Mouse (Mus musculus): Measurements from ENCODE around the gene Nop10. TPM values are rescaled to one million over a fixed set of nuclear protein-coding genes. Genes with fewer than 3 reads are reported as not detected.

Nop10 gene
- total RNA-seq (2021) = 10 to 100 TPM; 70.2 to 71.9 TPM
- long read RNA-seq, experiment 1, transcript Nop10-201 (2 exons, 1,109 nt) = major isoform, 113 of 114 reads
- long read RNA-seq, experiment 1, partial matches to known transcripts = 0 of 114 reads
- long read RNA-seq, experiment 1, other reads (novel, unspliced or antisense) = 1 of 114 reads
- long read RNA-seq, experiment 2, transcript Nop10-201 (2 exons, 1,109 nt) = major isoform, 101 of 103 reads
- long read RNA-seq, experiment 2, partial matches to known transcripts = 0 of 103 reads
- long read RNA-seq, experiment 2, other reads (novel, unspliced or antisense) = 2 of 103 reads

DNA sequence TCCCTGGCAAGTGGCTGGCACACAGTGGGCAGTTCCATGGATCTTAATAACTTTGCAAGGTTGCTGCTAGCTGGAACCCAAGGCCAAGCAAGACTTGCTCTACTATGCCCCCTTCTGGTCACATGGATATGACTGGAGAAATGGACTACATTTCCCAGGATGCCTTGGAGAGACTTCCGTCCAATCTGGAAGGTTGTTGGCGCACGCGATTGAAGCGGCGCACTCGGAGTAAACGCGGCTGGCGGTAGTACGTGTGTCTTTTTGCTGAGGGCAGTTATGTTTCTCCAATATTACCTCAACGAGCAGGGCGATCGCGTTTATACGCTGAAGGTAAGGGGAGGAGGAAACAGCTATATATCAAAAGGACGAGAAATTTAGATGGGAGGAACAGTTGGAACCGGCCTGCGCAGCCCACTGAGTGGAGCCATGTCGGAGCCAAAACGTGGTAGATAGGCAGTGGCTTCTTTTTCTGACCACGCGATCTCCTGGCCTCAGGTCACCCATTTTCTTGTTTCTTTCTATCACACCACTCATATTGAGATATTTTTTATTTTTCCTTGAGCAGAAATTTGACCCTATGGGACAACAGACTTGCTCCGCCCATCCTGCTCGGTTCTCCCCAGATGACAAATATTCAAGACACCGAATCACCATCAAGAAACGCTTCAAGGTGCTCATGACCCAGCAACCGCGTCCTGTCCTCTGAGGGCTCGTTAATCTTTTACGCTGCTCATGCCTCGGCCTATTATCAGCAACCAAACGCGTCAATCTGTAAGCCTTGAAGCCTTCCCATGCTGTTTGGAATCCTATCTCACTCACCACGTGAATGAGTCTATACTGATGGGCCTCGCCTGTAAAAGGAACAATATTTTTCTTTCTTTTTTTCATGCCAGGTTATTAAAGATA, at the start of gene Nop10:
Gene Nop10, plus strand, starts transcription at position 179 of the 906 bp plus-strand sequence.
- DNase-seq (ENCODE audit: low spot score in 2 of 2) = peak; percentile 91 to 94
- intact Hi-C loops (cut with DNase I) = loop anchor here (10.0 kb wide), 2 partner anchors 73 to 193 kb away; partner anchors contain the start of gene Emc7

DNA sequence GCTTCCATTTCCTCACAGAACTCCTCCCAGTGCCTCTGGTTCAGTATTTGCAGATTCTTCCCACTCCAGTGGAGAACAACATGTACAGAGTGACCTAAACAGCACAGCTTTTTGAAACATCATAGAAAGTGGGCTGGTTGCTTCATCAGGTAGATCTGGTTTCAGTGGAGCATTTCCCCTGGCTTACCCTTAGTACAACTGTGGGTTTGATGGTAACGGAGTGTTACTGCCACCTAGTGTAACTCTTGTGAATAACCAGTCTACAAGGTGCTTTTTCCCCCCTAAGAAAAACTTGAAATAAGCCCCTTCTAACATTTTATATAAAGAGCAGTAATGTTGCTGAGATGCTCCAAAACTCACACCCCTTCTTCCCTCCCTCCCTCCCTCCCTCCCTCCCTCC, 45.7 kb upstream of the Nop10 start:
- peak; percentile 39 to 51 for DNase-seq (ENCODE audit: low spot score in 2 of 2)
- intact Hi-C loops (cut with DNase I) = loop anchor here (2.0 to 5.0 kb wide), 2 partner anchors 19 to 1229 kb away; no protein-coding TSS in a partner anchor

DNA sequence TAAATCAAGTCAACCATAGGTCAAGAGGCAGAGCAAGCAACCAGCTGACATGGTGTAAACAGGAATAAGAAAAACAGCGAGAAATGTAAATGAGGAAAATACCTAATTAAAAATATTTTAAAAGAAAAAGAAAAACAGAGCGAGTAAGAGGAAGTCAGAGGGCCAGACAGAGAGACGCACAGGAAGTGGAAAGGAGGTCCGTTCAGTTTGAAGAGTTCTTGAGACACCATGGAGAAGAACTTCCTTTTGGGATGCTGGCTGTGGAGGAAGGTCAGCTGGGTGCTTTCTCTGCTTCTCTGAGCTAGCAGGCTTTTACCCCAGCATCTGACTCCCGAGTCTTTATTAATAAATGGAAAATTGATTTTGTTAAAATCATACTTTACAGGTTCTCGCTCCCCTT, 44.1 kb upstream of the Nop10 start:
- intact Hi-C loops (cut with DNase I) = loop anchor here (2.0 to 5.0 kb wide), 2 partner anchors 21 to 1230 kb away; no protein-coding TSS in a partner anchor
- no peak for DNase-seq (ENCODE audit: low spot score in 2 of 2)

DNA sequence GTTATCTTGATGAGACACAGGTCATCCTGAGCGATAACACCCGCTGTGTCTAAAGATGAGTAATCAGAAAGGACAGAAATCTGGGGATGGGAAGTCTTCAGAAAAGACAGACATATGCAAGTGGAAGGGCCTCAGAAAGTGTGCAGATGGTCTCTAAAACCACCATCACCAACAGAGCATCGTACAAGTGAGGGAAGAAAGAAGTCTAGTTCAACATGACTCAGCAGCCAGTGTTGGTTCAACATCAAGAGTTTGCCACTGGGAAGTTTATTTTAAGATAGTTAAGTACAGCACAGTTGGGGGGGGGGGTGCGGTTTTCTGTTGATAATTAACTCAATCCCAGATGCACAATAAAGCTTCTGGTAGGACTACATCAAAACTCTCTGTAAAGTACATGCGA, 40.8 kb upstream of the Nop10 start:
- intact Hi-C loops (cut with DNase I) = no loop called here
- no peak for DNase-seq (ENCODE audit: low spot score in 2 of 2)

DNA sequence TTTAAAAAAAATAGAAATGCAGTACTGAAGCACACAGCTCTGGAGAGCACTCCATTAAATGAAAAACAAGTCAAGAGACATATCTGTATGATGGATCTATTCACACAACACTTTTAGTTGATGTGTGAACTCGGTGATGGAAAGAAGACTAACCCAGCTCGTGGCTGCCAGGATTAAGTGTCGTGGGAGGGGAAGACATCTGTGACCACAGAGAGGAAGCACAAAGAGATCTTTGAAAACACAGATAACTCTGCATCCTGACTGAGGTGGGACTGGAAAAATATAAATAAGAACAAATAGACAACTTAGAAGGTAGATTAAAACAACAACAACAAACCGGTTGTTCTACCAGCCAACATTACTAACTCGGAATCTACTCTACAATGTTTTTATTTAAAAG, 39.1 kb upstream of the Nop10 start:
- DNase-seq (ENCODE audit: low spot score in 2 of 2) = no peak
- intact Hi-C loops (cut with DNase I) = no loop called here

DNA sequence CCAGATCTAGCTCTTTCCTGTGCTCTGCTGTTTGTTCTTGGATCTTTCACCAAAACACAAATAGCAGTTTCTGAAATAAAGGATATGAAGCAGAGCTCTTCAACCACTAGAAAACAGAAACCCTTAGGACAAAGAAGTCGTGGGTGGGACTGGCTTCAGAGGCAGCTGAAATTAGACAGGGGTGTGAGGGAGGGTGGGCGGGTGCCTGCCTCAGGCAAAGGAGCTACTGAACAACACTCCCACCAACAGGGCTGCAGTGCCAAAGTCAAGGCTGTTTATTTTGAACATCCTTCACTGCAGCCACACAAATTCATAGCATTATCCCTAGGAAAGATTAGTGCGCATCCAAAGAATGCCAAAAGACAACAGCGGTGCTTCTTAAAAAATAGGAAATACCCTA, 37.4 kb upstream of the Nop10 start:
- intact Hi-C loops (cut with DNase I) = no loop called here
- peak in 1 of 2 experiments; percentile 53 for DNase-seq (ENCODE audit: low spot score in 2 of 2)

DNA sequence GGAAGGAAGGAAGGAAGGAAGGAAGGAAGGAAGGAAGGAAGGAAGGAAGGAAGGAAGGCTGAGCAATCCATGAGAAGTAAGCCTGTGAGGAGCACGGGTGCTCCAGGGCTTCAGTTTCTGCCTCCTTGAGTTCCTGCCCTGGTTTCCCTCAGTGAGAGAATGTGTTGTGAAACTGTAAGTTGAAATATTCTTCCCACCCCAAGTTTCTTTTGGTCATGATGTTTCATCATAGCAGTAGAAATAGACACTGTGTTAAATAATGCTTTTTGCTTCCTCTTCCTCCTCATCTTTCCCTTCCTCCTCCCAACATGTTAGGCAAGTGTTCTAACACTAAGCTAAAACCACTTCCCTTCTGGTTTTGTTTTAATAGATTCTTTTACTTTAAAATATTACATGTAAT, 29.1 kb upstream of the Nop10 start:
- no peak for DNase-seq (ENCODE audit: low spot score in 2 of 2)
- intact Hi-C loops (cut with DNase I) = no loop called here

DNA sequence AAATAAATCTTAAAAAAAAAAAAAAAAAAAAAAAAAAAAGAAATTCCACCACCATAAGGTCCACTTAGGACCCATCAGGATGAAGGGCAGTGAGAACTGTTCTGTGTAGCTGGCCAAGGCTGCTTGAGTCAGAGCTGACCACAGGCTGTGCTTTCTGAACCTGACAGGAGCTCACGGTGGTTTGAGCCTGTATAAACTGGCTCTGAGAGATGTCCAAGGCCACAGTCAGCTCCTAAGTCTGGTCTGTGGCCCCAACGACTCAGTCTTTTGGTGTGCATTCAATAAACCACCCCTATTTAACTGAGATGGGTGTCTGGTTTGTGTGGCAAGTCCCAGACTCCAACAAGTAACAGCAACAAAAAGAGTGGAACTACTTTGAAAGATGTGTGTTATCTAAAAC, 25.1 kb upstream of the Nop10 start:
- no peak for DNase-seq (ENCODE audit: low spot score in 2 of 2)
- intact Hi-C loops (cut with DNase I) = no loop called here

DNA sequence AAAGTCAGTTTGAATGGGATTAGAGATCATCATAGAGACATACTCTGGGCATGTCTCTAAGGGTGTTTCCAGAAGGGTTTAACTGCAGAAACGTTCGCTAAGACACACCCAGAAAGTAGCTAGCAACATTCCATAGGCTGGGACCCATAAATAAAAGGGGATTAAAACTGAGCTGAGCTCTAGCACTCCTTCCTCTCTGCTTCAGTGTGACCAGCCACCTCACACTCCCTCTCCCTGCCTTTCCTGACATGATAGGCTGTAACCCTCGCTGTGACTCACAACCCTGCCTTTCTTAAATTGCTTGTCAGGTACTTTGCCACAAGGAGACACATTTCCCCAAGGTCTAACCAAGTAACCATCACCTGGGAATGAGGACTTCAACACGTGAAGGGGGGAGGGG, 23.7 kb upstream of the Nop10 start:
- no peak for DNase-seq (ENCODE audit: low spot score in 2 of 2)
- intact Hi-C loops (cut with DNase I) = no loop called here

DNA sequence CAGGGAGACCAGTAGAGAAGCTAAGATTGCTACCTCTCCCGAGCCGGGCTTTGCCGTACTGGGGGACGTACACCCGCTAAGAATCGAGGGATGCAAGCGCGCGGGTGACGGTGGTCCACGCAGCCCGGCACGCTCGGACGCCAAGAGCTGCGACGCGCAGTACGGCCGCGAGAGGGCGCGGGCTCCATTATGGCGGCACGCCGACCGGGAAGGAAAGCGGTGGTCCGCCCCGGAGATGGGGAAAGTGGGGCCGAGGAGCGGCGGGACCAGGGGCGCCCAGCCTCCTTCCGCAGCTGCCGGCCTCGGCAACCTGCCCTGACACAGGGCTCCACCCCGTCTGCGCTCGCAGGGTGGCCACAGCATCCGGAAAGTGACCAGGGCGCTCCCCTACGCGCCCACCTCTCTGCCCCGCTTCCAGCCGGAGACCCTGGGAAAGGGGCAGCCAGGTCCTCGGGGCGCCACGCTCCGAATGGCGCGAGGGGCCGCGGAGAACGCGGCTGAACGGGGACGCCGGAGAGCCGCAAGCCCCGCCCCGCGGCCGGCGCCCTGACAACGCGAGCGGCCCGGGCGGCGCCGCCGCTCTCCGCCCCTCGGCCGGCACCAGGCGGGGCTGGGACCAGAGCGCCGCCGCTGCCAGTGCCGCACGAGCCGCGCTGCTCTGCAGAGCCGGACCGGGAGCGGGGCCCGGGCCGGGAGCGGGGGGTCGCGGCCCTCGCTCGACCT, 22.4 kb upstream of the Nop10 start, which contains the start of gene Lpcat4:
Gene Lpcat4, plus strand, starts transcription at position 257 of the 723 bp plus-strand sequence.
- intact Hi-C loops (cut with DNase I) = no loop called here
- DNase-seq (ENCODE audit: low spot score in 2 of 2) = peak; percentile 93 to 94

DNA sequence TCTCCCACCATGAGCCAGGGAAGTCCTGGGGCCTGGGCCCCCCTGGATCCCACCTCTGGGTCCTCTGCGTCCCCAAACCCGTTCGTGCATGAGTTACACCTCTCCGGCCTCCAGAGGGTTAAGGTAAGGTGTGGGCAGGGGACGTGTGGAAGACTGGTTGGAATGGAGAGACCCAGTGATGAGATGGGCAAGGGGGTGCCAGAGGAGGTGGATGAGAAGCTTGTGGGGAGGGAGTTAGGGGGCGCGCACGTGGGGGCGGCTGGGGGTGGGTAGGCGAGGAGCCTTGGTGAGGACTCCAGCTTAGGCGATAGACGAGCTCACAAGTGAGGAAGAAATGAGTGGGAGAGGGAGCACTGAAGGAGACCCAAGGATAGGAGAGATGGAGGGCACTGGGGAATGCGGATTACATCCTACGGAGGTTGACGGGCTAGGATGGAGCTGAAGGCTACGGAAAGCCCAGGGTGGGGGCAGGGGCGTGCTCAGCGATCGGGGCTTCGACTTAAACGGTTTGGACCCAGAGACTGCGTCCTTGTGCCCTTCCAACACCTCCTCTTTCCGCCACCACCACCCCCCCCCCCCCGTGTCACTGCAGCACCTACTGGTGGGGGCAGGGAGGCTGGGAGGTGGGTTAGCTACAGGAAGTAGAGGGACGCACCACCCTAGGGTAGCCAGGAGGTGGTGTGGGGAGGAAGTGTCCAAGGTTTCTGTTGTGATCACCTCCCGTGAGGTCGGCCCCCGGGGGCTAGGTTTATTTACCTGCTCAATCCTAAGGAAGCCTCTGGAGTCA, 21.6 kb upstream of the Nop10 start:
- intact Hi-C loops (cut with DNase I) = no loop called here
- peak; percentile 49 to 67 for DNase-seq (ENCODE audit: low spot score in 2 of 2)

DNA sequence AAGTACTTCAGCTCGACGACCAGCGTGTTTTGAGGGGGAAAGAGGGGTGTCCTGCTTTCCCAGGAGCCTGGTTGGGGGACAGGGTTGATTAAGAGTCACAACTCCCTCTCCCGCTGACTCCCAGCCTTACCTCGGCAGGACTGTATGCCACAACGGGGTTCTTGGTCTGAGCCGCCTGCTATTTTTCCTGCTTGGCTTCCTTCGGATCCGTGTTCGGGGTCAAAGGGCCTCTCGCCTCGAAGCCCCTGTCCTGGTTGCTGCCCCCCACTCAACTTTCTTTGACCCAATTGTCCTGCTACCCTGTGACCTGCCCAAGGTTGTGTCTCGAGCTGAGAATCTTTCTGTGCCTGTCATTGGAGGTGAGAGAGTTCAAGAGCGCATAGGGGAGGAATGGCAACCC, 19.9 kb upstream of the Nop10 start:
- intact Hi-C loops (cut with DNase I) = no loop called here
- DNase-seq (ENCODE audit: low spot score in 2 of 2) = no peak

DNA sequence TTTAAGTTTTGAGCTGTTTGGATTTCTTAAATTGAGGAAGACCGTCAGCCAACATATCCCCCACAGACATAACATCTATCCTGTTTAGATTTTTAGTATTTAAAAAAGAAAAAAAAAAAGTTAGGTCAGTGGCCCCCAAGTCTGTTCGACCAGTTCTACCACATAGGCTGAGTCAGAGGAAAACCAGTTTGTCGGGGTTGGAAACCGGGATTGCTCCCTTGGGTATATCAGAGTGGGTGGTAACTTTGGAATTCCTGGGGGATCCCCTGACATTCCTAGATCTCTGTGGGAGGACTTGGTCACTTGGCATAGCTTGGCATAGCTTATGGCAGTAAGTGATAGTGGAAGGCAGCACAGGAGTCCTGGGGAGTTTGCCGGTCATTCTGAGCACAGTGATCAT, 16.4 kb upstream of the Nop10 start:
- DNase-seq (ENCODE audit: low spot score in 2 of 2) = no peak
- intact Hi-C loops (cut with DNase I) = no loop called here

DNA sequence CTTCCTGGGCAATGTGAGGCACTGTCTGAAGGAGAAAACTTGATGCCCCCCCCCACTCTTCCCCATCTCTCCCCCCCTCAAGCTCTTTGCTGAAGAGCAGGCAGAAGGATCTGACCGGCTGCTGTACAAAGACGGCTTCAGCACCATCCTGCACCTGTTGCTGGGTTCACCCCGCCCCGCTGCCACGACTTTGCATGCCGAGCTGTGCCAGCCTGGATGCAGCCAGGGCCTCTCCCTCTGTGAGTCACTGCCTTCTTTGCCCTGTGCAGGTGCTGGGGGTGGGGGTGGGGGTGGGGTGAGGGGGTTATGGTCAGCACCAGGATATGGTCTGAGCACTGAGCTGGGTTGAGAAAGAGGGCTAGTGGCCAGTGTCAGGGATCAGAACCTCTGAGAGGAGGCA, 15.5 kb upstream of the Nop10 start:
- DNase-seq (ENCODE audit: low spot score in 2 of 2) = no peak
- intact Hi-C loops (cut with DNase I) = no loop called here

DNA sequence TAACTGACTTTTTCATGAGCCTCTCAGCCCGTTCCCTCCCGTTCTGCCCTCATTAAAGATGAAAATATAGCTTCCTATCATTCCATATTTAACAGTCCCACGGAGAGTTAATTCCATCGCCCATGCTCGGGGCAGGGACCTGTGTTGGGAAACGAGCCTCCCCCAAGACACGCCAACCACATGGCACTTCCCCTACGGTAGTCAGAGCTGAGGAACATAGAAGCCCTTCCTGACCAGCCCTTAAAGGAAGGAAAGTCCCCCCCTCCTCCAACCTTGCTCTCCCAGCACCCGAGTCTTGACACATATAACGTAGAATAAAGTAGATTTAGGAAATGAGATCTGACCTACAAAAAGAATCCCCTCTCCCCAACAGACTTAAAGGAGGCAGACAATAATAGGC, 14.4 kb upstream of the Nop10 start:
- DNase-seq (ENCODE audit: low spot score in 2 of 2) = no peak
- intact Hi-C loops (cut with DNase I) = no loop called here

DNA sequence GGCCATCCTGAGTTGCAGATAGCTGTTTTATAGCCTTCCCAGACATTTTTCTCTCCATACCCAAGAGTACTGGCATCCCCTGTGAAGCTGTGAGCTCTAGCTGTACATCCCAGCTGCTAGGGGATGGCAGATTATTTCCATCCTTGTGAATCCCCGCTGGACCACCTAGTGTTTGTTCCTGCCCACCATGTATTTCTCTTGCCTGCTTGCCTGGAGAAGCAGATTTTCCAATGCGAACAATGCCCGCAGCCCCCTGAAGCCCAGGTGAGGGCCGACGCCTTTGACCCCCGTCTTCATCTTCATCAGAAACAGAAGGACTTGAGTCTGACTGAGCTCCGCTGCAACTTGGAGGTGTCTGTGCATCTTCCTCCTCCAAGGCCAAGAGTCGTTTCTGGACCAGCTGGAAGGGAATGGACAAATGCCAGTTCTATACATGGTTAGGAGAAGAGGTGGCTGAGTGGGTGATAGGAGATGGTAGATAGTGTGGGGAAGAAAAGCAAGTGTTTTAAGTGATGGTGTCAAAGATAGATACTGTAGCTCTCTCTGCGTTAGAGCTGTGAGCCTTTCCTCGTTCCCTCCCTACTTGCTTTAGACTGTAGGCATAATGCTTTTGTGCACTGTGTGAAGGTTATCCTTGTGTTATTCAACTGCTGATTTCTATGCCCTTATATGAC, 11.8 kb upstream of the Nop10 start:
- peak in 1 of 2 experiments; percentile 61 for DNase-seq (ENCODE audit: low spot score in 2 of 2)
- intact Hi-C loops (cut with DNase I) = no loop called here

DNA sequence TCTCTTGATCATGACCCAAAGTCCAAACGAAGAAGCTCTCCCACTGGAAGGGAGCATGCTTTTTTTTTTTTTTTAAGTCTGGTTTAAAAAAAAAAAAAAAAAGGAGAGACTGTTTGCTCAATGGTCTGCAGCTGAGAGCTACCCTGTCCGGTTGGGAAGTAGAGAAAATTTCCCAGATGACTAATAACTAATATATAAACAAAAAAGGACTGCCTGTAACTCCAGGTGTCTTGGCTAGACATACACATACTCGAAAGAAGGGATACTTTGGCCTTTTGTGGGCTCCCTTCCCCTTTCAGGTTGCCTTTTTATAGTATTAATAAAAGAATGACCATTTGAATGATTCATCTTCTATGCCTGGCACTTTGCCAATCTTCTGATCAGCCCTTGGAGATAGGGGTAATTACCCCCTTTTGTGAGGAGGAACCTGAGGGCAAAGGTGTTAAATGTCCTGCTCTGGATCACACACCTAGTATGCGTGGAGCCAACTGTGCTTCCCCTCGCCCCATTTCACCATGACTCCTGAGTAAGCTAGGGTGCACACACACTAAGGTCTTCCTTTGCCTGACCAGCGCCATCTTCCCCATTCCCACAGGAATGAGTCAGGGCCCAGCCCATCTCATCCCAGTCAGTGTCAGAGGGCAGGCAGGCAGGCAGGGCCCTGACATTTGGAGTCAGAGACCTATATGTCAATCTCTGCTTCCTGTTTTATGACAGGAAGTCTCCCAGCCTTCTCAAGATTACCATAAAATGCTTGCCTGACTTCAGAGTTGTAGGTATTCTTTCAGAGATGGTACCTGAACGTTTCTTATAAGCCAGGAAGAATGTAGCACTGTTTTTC, 6.8 kb upstream of the Nop10 start:
- DNase-seq (ENCODE audit: low spot score in 2 of 2) = no peak
- intact Hi-C loops (cut with DNase I) = no loop called here

Data from left cerebral cortex, postnatal 14 days (tissue).